Mouse (Mus musculus): ENCODE measurements around the gene Igf1. TPM values are rescaled to one million over a fixed set of nuclear protein-coding genes. Genes with fewer than 3 reads are reported as not detected.

Gene Igf1
- total and polyA plus RNA-seq, 2 experiments from 2014 or later: 11.5 to 13.1 TPM

- TF ChIP-seq CTCF (IDR thresholded peaks at IDR 0.05): no peak
- no peaks in the 10 kb centered on the region for H3K9me3 ChIP-seq (ENCODE audit: low read length)
- no peak for ATAC-seq (ENCODE audit: low FRiP score)
- H3K36me3 ChIP-seq (ENCODE audit: insufficient read depth, low read length): no peaks in the 10 kb centered on the region
- no peak for DNase-seq (ENCODE audit: low spot score)
- no peaks in the 10 kb centered on the region for H3K27me3 ChIP-seq (ENCODE audit: insufficient read depth, low read length)
- H3K4me1 ChIP-seq (ENCODE audit: insufficient read depth, low read length): no peaks in the 10 kb centered on the region
- H3K4me3 ChIP-seq (ENCODE audit: low read depth, low read length): no peak overlapping the region
- H3K27ac ChIP-seq (ENCODE audit: low read depth, low read length): no peak overlapping the region
- H3K4me2 ChIP-seq (ENCODE audit: low read depth, low read length, poor library complexity, severe bottlenecking): no peak overlapping the region
- H3K9ac ChIP-seq (replicated peaks; ENCODE audit: low read length, poor library complexity, severe bottlenecking): no peak overlapping the region
- 50% methylated on average over 2 of the region's 2 CpGs for WGBS
Measured at GRCm38 (mm10) chr10:87895351-87895750, 37.3 kb downstream of the Igf1 start.

- Histone ChIP-seq H3K4me1 (ENCODE audit: insufficient read depth, low read length) (no peaks in the 10 kb centered on the region), H3K4me3 (ENCODE audit: low read depth, low read length) (no peak overlapping the region), H3K9ac (replicated peaks; ENCODE audit: low read length, poor library complexity, severe bottlenecking) (no peak overlapping the region), H3K9me3 (ENCODE audit: low read length) (no peaks in the 10 kb centered on the region), H3K4me2 (ENCODE audit: low read depth, low read length, poor library complexity, severe bottlenecking) (no peak overlapping the region), H3K27ac (ENCODE audit: low read depth, low read length) (no peak overlapping the region), H3K27me3 (ENCODE audit: insufficient read depth, low read length) (no peaks in the 10 kb centered on the region), H3K36me3 (ENCODE audit: insufficient read depth, low read length) (no peaks in the 10 kb centered on the region)
- no peak for DNase-seq (ENCODE audit: low spot score)
- ATAC-seq (ENCODE audit: low FRiP score): no peak
- TF ChIP-seq CTCF (IDR thresholded peaks at IDR 0.05): no peak
- 92% methylated on average over 4 of the region's 4 CpGs for WGBS
Measured at GRCm38 (mm10) chr10:87897331-87897730, 39.3 kb downstream of the Igf1 start.

- DNase-seq (ENCODE audit: low spot score): no peak
- WGBS: 85% methylated on average over 3 of the region's 3 CpGs
Measured at GRCm38 (mm10) chr10:87898826-87899225, 40.8 kb downstream of the Igf1 start.

GRCm38 (mm10) chr10:87901916-87902315, 43.9 kb downstream of the Igf1 start:
- Histone ChIP-seq H3K27ac (ENCODE audit: low read depth, low read length) (no peak overlapping the region), H3K4me2 (ENCODE audit: low read depth, low read length, poor library complexity, severe bottlenecking) (no peak overlapping the region), H3K36me3 (ENCODE audit: insufficient read depth, low read length) (no peaks in the 10 kb centered on the region), H3K9me3 (ENCODE audit: low read length) (no peaks in the 10 kb centered on the region), H3K4me1 (ENCODE audit: insufficient read depth, low read length) (no peaks in the 10 kb centered on the region), H3K4me3 (ENCODE audit: low read depth, low read length) (no peak overlapping the region), H3K9ac (replicated peaks; ENCODE audit: low read length, poor library complexity, severe bottlenecking) (no peak overlapping the region), H3K27me3 (ENCODE audit: insufficient read depth, low read length) (no peaks in the 10 kb centered on the region)
- TF ChIP-seq CTCF (IDR thresholded peaks at IDR 0.05): no peak
- DNase-seq (ENCODE audit: low spot score): no peak
- WGBS: 80% methylated on average over 7 of the region's 7 CpGs
- no peak for ATAC-seq (ENCODE audit: low FRiP score)

More at GRCm38 (mm10) chr10:87898826-87899225, 40.8 kb downstream of the Igf1 start:
- TF ChIP-seq CTCF (IDR thresholded peaks at IDR 0.05): no peak
- no peak for ATAC-seq (ENCODE audit: low FRiP score)
- Histone ChIP-seq H3K9ac (replicated peaks; ENCODE audit: low read length, poor library complexity, severe bottlenecking) (no peak overlapping the region), H3K9me3 (ENCODE audit: low read length) (no peaks in the 10 kb centered on the region), H3K4me1 (ENCODE audit: insufficient read depth, low read length) (no peaks in the 10 kb centered on the region), H3K27me3 (ENCODE audit: insufficient read depth, low read length) (no peaks in the 10 kb centered on the region), H3K4me3 (ENCODE audit: low read depth, low read length) (no peak overlapping the region), H3K4me2 (ENCODE audit: low read depth, low read length, poor library complexity, severe bottlenecking) (no peak overlapping the region), H3K27ac (ENCODE audit: low read depth, low read length) (no peak overlapping the region), H3K36me3 (ENCODE audit: insufficient read depth, low read length) (no peaks in the 10 kb centered on the region)

GRCm38 (mm10) chr10:87904324-87904723, 46.3 kb downstream of the Igf1 start:
- Histone ChIP-seq H3K27me3 (ENCODE audit: insufficient read depth, low read length) (no peaks in the 10 kb centered on the region), H3K4me3 (ENCODE audit: low read depth, low read length) (no peak overlapping the region), H3K9ac (replicated peaks; ENCODE audit: low read length, poor library complexity, severe bottlenecking) (no peak overlapping the region), H3K9me3 (ENCODE audit: low read length) (no peaks in the 10 kb centered on the region), H3K27ac (ENCODE audit: low read depth, low read length) (no peak overlapping the region), H3K4me2 (ENCODE audit: low read depth, low read length, poor library complexity, severe bottlenecking) (no peak overlapping the region), H3K36me3 (ENCODE audit: insufficient read depth, low read length) (no peaks in the 10 kb centered on the region), H3K4me1 (ENCODE audit: insufficient read depth, low read length) (no peaks in the 10 kb centered on the region)
- no peak for TF ChIP-seq CTCF (IDR thresholded peaks at IDR 0.05)
- WGBS: 79% methylated on average over 5 of the region's 5 CpGs
- DNase-seq (ENCODE audit: low spot score) (no peak), ATAC-seq (ENCODE audit: low FRiP score) (no peak)

- no peak overlapping the region for H3K27ac ChIP-seq (ENCODE audit: low read depth, low read length)
Measured at GRCm38 (mm10) chr10:87905087-87905486, 47.0 kb downstream of the Igf1 start.

More at GRCm38 (mm10) chr10:87905087-87905486, 47.0 kb downstream of the Igf1 start:
- Histone ChIP-seq H3K36me3 (ENCODE audit: insufficient read depth, low read length) (no peaks in the 10 kb centered on the region), H3K27me3 (ENCODE audit: insufficient read depth, low read length) (no peaks in the 10 kb centered on the region), H3K4me2 (ENCODE audit: low read depth, low read length, poor library complexity, severe bottlenecking) (no peak overlapping the region), H3K9ac (replicated peaks; ENCODE audit: low read length, poor library complexity, severe bottlenecking) (no peak overlapping the region), H3K4me3 (ENCODE audit: low read depth, low read length) (no peak overlapping the region), H3K9me3 (ENCODE audit: low read length) (no peaks in the 10 kb centered on the region), H3K4me1 (ENCODE audit: insufficient read depth, low read length) (no peaks in the 10 kb centered on the region)
- WGBS: 74% methylated on average over 3 of the region's 3 CpGs
- DNase-seq (ENCODE audit: low spot score) (no peak), ATAC-seq (ENCODE audit: low FRiP score) (no peak)
- TF ChIP-seq CTCF (IDR thresholded peaks at IDR 0.05): no peak
